Mouse (Mus musculus): ENCODE data around the gene Arhgef40. TPM values are rescaled to one million over a fixed set of nuclear protein-coding genes. Genes with fewer than 3 reads are reported as not detected.

Gene Arhgef40
- polyA plus RNA-seq, 1 experiment, result 36.1 TPM

- H3K27me3 ChIP-seq (replicated peaks; ENCODE audit: control insufficient read depth, insufficient read depth, low read length), result no peaks in the 10 kb centered on the region
- H3K27ac ChIP-seq (ENCODE audit: insufficient read depth, low read depth, low read length), result no peak overlapping the region
- no peaks in the 10 kb centered on the region; the same call in 1 of the 2 replicates for H3K36me3 ChIP-seq (ENCODE audit: control insufficient read depth, insufficient read depth, low read length)
- H3K4me3 ChIP-seq (ENCODE audit: insufficient read depth, low read depth, low read length), result no peak overlapping the region
- peaks cover 12% of the 10 kb centered on the region for H3K4me1 ChIP-seq (ENCODE audit: control insufficient read depth, insufficient read depth, low read length)
- WGBS, result 81% methylated on average over 6 of the region's 6 CpGs
- no peak for DNase-seq
- TF ChIP-seq POLR2A (IDR thresholded peaks at IDR 0.05; ENCODE audit: low read depth, low read length) (no peak), CTCF (conservative IDR thresholded peaks at IDR 0.05; ENCODE audit: insufficient read depth, insufficient read length, low read depth, low read length) (no peak)
Observed at GRCm38 (mm10) chr14:52009841-52010240, 25.3 kb downstream of the Arhgef40 start.

- peak overlapping the region; percentile 57 for H3K27ac ChIP-seq (ENCODE audit: insufficient read depth, low read depth, low read length)
- H3K4me3 ChIP-seq (ENCODE audit: insufficient read depth, low read depth, low read length), result 0 out of 2 replicates have a peak overlapping the region, but pooled peaks have one; percentile 10
Observed at GRCm38 (mm10) chr14:52010446-52011111, 26.1 kb downstream of the Arhgef40 start.

GRCm38 (mm10) chr14:52011683-52012082, 27.2 kb downstream of the Arhgef40 start:
- Histone ChIP-seq H3K4me1 (ENCODE audit: control insufficient read depth, insufficient read depth, low read length) (peaks cover 24% of the 10 kb centered on the region), H3K27me3 (replicated peaks; ENCODE audit: control insufficient read depth, insufficient read depth, low read length) (no peaks in the 10 kb centered on the region), H3K27ac (ENCODE audit: insufficient read depth, low read depth, low read length) (no peak overlapping the region), H3K4me3 (ENCODE audit: insufficient read depth, low read depth, low read length) (no peak overlapping the region), H3K36me3 (ENCODE audit: control insufficient read depth, insufficient read depth, low read length) (no peaks in the 10 kb centered on the region; the same call in 1 of the 2 replicates)
- no peak for DNase-seq
- WGBS, result 64% methylated on average over 1 of the region's 1 CpGs
- no peak for TF ChIP-seq CTCF (conservative IDR thresholded peaks at IDR 0.05; ENCODE audit: insufficient read depth, insufficient read length, low read depth, low read length)

More at GRCm38 (mm10) chr14:52010446-52011111, 26.1 kb downstream of the Arhgef40 start:
- H3K27me3 ChIP-seq (replicated peaks; ENCODE audit: control insufficient read depth, insufficient read depth, low read length), result no peaks in the 10 kb centered on the region
- H3K4me1 ChIP-seq (ENCODE audit: control insufficient read depth, insufficient read depth, low read length), result peaks cover 14% of the 10 kb centered on the region
- 19% methylated on average over 9 of the region's 9 CpGs for WGBS
- peak; percentile 88 for DNase-seq
- TF ChIP-seq CTCF (conservative IDR thresholded peaks at IDR 0.05; ENCODE audit: insufficient read depth, insufficient read length, low read depth, low read length) (no peak), POLR2A (IDR thresholded peaks at IDR 0.05; ENCODE audit: low read depth, low read length) (no peak)
- H3K36me3 ChIP-seq (ENCODE audit: control insufficient read depth, insufficient read depth, low read length), result no peaks in the 10 kb centered on the region; the same call in 1 of the 2 replicates

- no peak for DNase-seq
- Histone ChIP-seq H3K4me3 (ENCODE audit: insufficient read depth, low read depth, low read length) (no peak overlapping the region), H3K36me3 (ENCODE audit: control insufficient read depth, insufficient read depth, low read length) (no peaks in the 10 kb centered on the region; the same call in 1 of the 2 replicates), H3K27me3 (replicated peaks; ENCODE audit: control insufficient read depth, insufficient read depth, low read length) (no peaks in the 10 kb centered on the region), H3K4me1 (ENCODE audit: control insufficient read depth, insufficient read depth, low read length) (peaks cover 28% of the 10 kb centered on the region), H3K27ac (ENCODE audit: insufficient read depth, low read depth, low read length) (no peak overlapping the region)
- TF ChIP-seq POLR2A (IDR thresholded peaks at IDR 0.05; ENCODE audit: low read depth, low read length) (no peak), CTCF (conservative IDR thresholded peaks at IDR 0.05; ENCODE audit: insufficient read depth, insufficient read length, low read depth, low read length) (no peak)
- WGBS, result 61% methylated on average over 4 of the region's 4 CpGs
Observed at GRCm38 (mm10) chr14:52012085-52012484, 27.6 kb downstream of the Arhgef40 start.

- H3K4me3 ChIP-seq (ENCODE audit: insufficient read depth, low read depth, low read length), result no peak overlapping the region
- 82% methylated on average over 5 of the region's 5 CpGs for WGBS
- H3K27ac ChIP-seq (ENCODE audit: insufficient read depth, low read depth, low read length), result no peak overlapping the region
- no peaks in the 10 kb centered on the region for H3K27me3 ChIP-seq (replicated peaks; ENCODE audit: control insufficient read depth, insufficient read depth, low read length)
- DNase-seq, result no peak
- H3K4me1 ChIP-seq (ENCODE audit: control insufficient read depth, insufficient read depth, low read length), result peaks cover 29% of the 10 kb centered on the region
- H3K36me3 ChIP-seq (ENCODE audit: control insufficient read depth, insufficient read depth, low read length), result no peaks in the 10 kb centered on the region; the same call in 1 of the 2 replicates
- no peak for TF ChIP-seq POLR2A (IDR thresholded peaks at IDR 0.05; ENCODE audit: low read depth, low read length)
Observed at GRCm38 (mm10) chr14:52012553-52012952, 28.0 kb downstream of the Arhgef40 start.

- peak overlapping the region; percentile 84 for H3K27ac ChIP-seq (ENCODE audit: insufficient read depth, low read depth, low read length)
Observed at GRCm38 (mm10) chr14:52013021-52013610, 28.6 kb downstream of the Arhgef40 start.

GRCm38 (mm10) chr14:52013771-52014219, 29.3 kb downstream of the Arhgef40 start:
- H3K27ac ChIP-seq (ENCODE audit: insufficient read depth, low read depth, low read length), result peak overlapping the region; percentile 84
- peak overlapping the region; percentile 59 for H3K4me3 ChIP-seq (ENCODE audit: insufficient read depth, low read depth, low read length)
- no peaks in the 10 kb centered on the region for H3K36me3 ChIP-seq (ENCODE audit: control insufficient read depth, insufficient read depth, low read length)
- H3K27me3 ChIP-seq (replicated peaks; ENCODE audit: control insufficient read depth, insufficient read depth, low read length), result no peaks in the 10 kb centered on the region
- TF ChIP-seq POLR2A (IDR thresholded peaks at IDR 0.05; ENCODE audit: low read depth, low read length) (no peak), CTCF (conservative IDR thresholded peaks at IDR 0.05; ENCODE audit: insufficient read depth, insufficient read length, low read depth, low read length) (no peak)
- peaks cover 34% of the 10 kb centered on the region for H3K4me1 ChIP-seq (ENCODE audit: control insufficient read depth, insufficient read depth, low read length)
- WGBS, result 2% methylated on average over 23 of the region's 24 CpGs
- DNase-seq, result no peak

More at GRCm38 (mm10) chr14:52013021-52013610, 28.6 kb downstream of the Arhgef40 start:
- no peak for DNase-seq
- Histone ChIP-seq H3K27me3 (replicated peaks; ENCODE audit: control insufficient read depth, insufficient read depth, low read length) (no peaks in the 10 kb centered on the region), H3K36me3 (ENCODE audit: control insufficient read depth, insufficient read depth, low read length) (no peaks in the 10 kb centered on the region; the same call in 1 of the 2 replicates), H3K4me1 (ENCODE audit: control insufficient read depth, insufficient read depth, low read length) (peaks cover 29% of the 10 kb centered on the region), H3K4me3 (ENCODE audit: insufficient read depth, low read depth, low read length) (no peak overlapping the region)
- 67% methylated on average over 8 of the region's 8 CpGs for WGBS
- TF ChIP-seq CTCF (conservative IDR thresholded peaks at IDR 0.05; ENCODE audit: insufficient read depth, insufficient read length, low read depth, low read length) (no peak), POLR2A (IDR thresholded peaks at IDR 0.05; ENCODE audit: low read depth, low read length) (no peak)

Data from kidney, adult 2 months (tissue).